Mouse (Mus musculus) cerebellum, adult 11 months (tissue): Measurements from ENCODE around the gene 1110004F10Rik.
A peak's percentile ranks its signal among the peaks of the same experiment; 100 is the strongest.
"Not testable (repeated sequence)": the region's sequence is repeated elsewhere in the genome, so short reads cannot be mapped to it uniquely, and the experiment has no call there.

Source experiments
- DNase-seq: peaks from one replicate; pipeline ENCODE4 v3.0.0; 2022

Gene 1110004F10Rik

DNA sequence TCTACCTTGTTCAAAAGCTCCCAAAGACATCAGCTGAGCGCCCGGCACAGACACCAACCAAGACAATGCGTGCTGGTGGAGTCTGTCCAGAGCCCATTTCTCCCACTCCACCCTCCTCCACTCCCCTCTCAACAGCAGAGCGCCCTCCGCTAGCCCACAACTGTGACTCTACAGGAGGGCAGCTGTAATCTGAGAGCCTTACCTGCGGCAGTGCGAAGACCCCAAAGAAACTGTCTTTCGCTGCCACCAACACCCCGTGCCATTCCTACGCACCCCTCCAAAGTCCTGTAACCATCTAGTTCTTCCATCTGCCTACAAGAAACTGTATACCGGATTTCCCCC lies at the start of gene 1110004F10Rik:
TSS of gene 1110004F10Rik (plus strand) at position 202 of the 342 bp plus-strand sequence.
- no peak for DNase-seq

GRCm38 (mm10) chr7:116002726-116003125 lies 36.5 kb upstream of the 1110004F10Rik start:
- DNase-seq: no peak

- DNase-seq: no peak
Observed at GRCm38 (mm10) chr7:116029991-116030390, 9.2 kb upstream of the 1110004F10Rik start.

DNA sequence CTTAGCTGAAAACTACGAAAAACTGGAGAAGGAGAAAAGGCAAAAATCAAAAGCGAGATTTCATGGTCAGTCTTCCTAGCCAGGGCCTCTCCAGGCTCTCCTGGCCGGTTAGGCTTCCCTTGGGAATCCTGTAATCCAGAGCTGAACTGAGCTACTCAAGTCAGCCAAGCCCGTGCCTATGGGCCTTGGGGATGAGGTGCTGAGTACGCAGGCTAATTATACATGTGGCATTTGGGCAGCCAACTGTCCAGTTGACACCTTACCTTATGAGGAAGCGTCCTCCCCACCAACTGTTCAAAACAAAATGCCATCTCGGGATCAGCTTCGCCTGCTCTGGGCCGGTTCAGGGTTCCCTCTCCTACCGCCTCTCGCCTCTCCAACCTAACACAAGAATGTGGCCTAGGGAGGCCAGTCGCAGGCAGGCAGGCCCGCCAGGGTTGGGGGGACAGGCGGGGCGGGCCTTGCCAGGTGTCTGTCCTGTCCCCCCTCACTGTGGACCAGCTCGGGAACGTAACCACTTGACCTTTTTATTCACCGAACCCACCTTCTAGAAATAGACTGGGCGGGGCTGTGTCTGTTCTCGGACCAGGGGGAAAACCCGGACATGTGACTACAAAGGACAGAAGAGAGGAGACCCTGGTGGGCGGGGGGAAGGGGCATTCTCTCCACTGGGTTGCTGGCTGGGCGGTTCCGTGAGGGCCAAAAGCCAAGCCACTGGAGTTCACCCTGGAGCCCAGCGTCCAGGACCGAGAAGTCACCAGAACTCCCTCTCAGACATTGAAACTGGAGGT lies 8.4 kb upstream of the 1110004F10Rik start:
- DNase-seq: no peak

- DNase-seq: no peak
Observed at GRCm38 (mm10) chr7:116031388-116031717, 7.8 kb upstream of the 1110004F10Rik start.

GRCm38 (mm10) chr7:116031718-116032595 lies 7.2 kb upstream of the 1110004F10Rik start:
- no peak for DNase-seq

GRCm38 (mm10) chr7:116032596-116033307 lies 6.4 kb upstream of the 1110004F10Rik start:
- no peak for DNase-seq

- DNase-seq: no peak
Observed at GRCm38 (mm10) chr7:116033371-116034241, 5.6 kb upstream of the 1110004F10Rik start.

- DNase-seq: no peak
Observed at GRCm38 (mm10) chr7:116034282-116034758, 4.9 kb upstream of the 1110004F10Rik start.

DNA sequence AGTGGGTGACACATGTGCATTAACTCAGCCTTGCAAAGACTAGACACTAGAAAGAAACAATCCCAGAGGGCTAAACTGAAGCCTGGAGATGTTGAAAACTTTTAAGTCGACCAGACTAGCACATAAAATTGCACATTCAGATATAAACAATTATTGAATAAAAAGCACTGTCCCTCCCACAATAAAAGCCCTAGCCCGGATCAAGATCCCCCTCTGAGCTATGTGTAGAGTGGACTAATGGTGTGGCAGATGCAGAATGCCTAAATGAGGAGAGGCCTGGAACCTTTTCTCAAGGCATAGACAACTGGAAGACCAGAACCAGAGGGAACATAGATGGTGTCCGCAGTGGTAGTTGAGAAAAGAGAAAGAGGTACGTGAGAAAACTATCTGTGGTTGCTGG lies 3.7 kb upstream of the 1110004F10Rik start:
- DNase-seq: no peak

GRCm38 (mm10) chr7:116036591-116037555 lies 2.3 kb upstream of the 1110004F10Rik start:
- DNase-seq: no peak

GRCm38 (mm10) chr7:116038024-116038423 lies 1.2 kb upstream of the 1110004F10Rik start:
- DNase-seq: no peak

DNA sequence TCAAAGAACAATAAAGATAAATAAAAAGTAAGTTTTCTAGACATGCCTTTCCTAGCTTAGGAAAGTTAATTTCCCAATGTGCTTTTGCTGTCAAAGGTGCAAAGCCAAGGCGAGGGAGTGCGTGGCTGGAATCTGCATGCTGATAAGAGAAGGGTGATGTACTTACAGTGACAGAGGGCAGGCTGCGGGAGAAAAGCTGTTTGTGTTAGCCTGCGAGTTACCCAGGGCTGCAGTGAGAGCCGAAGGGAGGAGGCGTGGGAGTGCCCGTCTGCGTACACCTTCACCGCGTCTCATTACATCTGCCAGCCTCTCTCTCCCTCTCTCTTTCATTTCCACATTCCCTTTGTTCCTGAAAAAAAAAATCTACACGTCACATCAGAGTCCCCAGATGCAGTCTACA lies 686 bp upstream of the 1110004F10Rik start, which contains the start of gene Sox6:
TSS of gene Sox6 (minus strand) at position 286 of the 400 bp plus-strand sequence.
- DNase-seq: no peak

- peak; percentile 72 for DNase-seq
Observed at GRCm38 (mm10) chr7:116039538-116040466, 605 bp downstream of the 1110004F10Rik start.

- no peak for DNase-seq
Observed at GRCm38 (mm10) chr7:116040470-116041019, 1.3 kb downstream of the 1110004F10Rik start.

DNA sequence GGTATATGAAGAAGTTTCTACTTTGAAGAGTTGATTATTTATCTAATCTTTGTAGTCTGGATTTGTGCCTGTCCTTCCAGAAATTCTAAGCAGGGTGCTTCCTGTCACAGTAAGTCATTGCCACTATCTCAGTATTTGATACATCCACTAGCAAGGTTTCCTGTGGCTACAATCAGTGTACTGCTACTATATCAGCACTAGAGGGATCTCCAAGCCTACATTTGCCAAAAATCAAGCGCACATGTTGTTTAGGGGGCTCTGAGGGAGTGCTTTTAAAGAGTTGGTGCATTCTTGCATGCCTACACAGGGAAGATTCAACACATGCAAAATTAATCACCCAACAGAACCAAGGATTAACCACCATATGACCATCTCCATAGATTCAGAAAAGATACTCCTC lies 21.5 kb downstream of the 1110004F10Rik start:
- DNase-seq: no peak

DNA sequence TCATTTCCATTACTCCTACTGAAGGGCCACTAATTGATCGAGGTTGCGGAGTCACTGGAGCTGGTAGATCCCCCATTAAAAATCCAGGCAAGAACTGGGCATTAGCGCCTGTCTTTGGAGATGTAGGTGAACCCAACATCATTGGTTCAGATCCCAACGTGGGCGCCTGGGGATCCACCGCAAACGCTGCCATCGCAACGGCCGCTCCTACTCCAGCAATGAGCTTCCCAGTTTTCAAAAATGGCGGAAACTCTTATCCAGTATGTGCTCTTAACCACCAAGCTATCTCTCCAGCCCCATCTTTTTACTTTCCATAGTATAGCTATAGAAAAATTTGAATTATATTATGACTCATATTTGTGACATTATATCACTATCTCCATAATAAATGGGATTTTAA lies 45.2 kb downstream of the 1110004F10Rik start, which contains the start of gene Gm4353:
TSS of gene Gm4353 (minus strand) at position 270 of the 400 bp plus-strand sequence.
- not testable (repeated sequence) for DNase-seq

DNA sequence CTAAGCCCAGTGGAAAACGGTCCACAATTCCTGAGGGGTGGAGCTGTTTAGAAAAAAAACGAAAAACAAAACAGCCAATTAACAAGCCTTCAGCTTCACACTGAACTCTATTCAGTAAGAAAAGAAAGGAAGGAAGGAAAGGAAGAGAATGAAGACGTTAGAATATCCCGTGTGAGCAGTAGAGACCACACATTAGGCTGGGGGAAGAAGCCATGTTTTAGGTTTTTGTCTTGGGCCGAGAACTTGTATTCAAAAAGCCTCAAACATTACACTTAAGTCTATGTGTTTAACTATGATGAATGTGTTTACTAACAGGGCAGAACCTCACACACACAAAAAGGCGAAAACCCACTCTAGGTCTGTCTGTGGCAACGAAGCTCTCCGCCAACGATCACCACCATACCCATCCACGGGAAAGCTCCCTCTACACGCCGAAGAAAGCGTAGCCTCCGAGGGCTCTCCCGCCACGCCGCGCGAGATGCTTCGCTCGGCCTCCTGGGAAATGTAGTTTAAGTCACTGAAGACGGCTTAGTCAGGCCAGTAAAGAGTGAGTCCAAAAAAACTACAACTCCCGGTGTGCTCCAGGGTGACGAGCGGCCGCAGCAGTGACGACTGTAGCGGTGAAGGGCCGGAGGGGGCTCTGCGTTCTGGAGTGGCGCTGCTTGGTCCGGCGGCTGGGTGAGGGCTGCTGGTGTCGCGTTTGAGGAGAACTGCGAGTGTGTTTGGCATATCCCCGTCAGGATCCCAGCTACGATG lies 53.7 kb downstream of the 1110004F10Rik start:
- DNase-seq: peak; percentile 96
